Mouse (Mus musculus) cortical plate, adult 2 months (tissue): ENCODE measurements around the gene Cpxm2.

Experiments
- CTCF ChIP-seq: fragments of 200-500 bp; IDR thresholded peaks from 2 replicates; pipeline ENCODE4 v1.5.1; 2011; ENCODE audit warnings: mild to moderate bottlenecking, control low read depth, low read length; ENCODE audit not compliant: insufficient read depth; ENCODE audit errors: extremely low read depth
- POLR2A ChIP-seq: fragments of 200-500 bp; IDR thresholded peaks from 2 replicates; pipeline ENCODE4 v1.6.1; 2011; ENCODE audit warnings: mild to moderate bottlenecking, low read length, control low read depth; ENCODE audit not compliant: insufficient read depth; ENCODE audit errors: extremely low read depth

GRCm38 (mm10) chr7:132060116-132060515 is 94.4 kb downstream of the Cpxm2 start:
- no peak for TF ChIP-seq POLR2A
- TF ChIP-seq CTCF: no peak
